11 mouse cellular contexts compared by ENCODE assay signal in the genomic region with DNA sequence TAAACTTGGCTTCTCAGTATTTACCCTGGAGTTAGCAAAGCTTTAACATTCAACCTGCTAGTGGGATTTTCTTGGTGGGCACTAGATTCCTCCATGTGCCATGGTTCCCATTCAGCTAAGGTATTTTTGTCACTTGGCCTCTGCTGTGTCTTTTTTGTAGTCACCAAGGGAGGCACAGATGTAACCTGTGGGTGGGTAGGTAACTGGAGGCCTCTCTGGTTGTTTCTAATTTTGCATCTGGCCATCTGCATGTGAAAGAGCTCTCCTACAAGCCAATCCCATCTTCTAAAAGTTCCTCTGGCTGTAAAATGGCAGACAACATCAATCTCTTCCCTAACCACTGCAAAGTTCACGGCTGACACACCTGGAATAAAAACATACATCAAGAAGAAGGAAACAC.
"Had no signal": no experiment of that assay in that cellular context is flagged by ENCODE, and none has a peak within 500 bp of the region (broad histone marks: within the 10 kb centered on the region; RNA-seq: fewer than 3 reads in every experiment).

No protein-coding gene starts in this region.

- ATAC-seq: inflammation-experienced regulatory T-cells, adult 6 months; intestine, postnatal 0 days; liver, postnatal 0 days; midbrain, embryonic 16.5 days had no signal

- DNase-seq: kidney, adult 8-10 months; kidney, postnatal 25 days; liver; liver, embryonic 13.5 days; liver, postnatal 0 days; lung, postnatal 14 days; thymus, adult 18-20 months; thymus, postnatal 14 days had no signal
